In genomic region chr11:98016824-98017223, GRCm38 (mm10) we compare ENCODE assay signal across 14 mouse cellular contexts. TPM values are rescaled to one million over a fixed set of nuclear protein-coding genes. Genes with fewer than 3 reads are reported as not detected.
"Had no signal": no experiment of that assay in that cellular context is flagged by ENCODE, and none has a peak within 500 bp of the region (broad histone marks: within the 10 kb centered on the region; RNA-seq: fewer than 3 reads in every experiment).

No protein-coding gene starts in this region.

- DNase-seq: kidney, adult 2 months; kidney, postnatal 10 days; kidney, postnatal 4 days; layer of hippocampus, adult 9-11 months; liver, embryonic 13.5 days; lung, adult 2 months; right cerebral cortex, postnatal 14 days; thymus, adult 18-20 months; thymus, postnatal 36 days had no signal

- H3K4me3 ChIP-seq: liver, embryonic 13.5 days; midbrain, embryonic 12.5 days; midbrain, embryonic 15.5 days; neural tube, embryonic 13.5 days had no signal

- H3K27ac ChIP-seq: liver, embryonic 13.5 days; macrophage; midbrain, embryonic 12.5 days; midbrain, embryonic 15.5 days; neural tube, embryonic 13.5 days had no signal

RNA-seq across cellular contexts. Expression of gene Stac2, which starts 36.4 kb away (rescaled TPM):
- total RNA-seq: liver, adult 2 months had no signal
